Mouse (Mus musculus) monocyte, adult 2 months (primary cell): Measurements from ENCODE around the gene Fam104a.
"Not testable (repeated sequence)": the region's sequence is repeated elsewhere in the genome, so short reads cannot be mapped to it uniquely, and the experiment has no call there.

ENCODE experiments used
- DNase-seq, 2 experiments: peaks; one replicate each; pipeline ENCODE4 v3.0.0; 2022; ENCODE audit warnings: low spot score in 2 of 2, low read depth in 1 of 2

The Fam104a gene

DNA sequence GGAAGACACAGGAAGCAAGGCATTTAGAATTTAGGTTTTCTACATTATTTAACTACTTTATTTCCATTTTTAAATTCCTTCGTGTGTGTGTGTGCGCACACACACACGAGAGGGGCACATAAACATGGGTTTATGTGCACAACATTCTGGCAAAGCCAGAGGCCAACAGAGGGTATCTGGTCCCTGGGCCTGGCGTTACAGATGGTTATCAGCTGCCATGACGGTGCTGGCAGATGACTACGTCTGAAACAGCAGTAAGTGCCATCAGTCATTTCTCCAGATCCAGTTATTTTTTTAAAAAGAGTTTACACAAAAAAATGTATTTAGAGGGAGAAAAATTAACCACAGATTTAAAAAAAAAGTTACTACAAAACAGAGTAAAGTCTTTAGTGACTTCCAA is 17.8 kb downstream of the Fam104a start:
- no peak for DNase-seq

DNA sequence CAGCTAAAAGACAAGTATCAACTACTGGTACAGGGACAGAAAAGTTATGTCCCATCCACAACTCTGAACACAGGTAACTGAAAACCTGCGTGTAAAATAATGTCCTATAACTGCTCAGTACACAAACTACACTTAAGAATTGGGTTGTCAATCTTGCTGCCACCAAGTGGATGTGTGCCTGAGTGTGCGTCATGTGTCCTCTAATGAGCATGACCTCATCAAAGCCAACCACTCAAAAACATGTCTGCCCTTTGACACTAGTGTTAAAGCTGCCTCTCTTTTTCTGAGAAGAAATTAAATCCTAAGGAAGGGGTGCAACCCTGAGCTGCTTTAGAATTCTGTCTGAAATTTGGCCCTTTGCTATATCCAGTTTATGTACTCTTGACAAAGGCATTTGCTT is 19.7 kb downstream of the Fam104a start:
- DNase-seq, result no peak

DNA sequence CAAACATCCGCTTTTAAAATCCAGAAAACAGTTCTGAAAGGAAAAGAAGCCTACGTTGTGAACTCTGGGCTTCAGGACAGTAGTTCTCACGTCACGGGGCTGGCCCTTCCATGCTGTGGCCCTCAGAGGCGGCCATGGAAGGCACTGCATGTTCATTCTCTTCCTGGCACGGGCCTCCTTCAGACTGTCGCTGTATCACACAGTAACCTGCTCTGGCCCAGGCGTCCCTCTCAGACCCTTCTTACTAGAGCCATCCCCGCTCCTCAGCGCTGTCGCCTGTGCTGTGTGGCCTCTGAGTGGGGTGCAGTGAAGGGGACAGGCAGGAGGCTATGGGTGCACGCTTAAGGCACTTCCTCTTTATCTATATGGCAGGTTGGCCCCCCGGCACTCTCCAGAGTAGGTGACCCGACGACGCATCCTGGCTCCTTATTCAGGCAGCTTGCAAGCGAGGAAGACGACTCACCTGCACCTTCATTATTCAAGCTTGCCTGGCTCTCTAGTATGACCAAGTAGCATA is 22.1 kb downstream of the Fam104a start:
- DNase-seq, result no peak

DNA sequence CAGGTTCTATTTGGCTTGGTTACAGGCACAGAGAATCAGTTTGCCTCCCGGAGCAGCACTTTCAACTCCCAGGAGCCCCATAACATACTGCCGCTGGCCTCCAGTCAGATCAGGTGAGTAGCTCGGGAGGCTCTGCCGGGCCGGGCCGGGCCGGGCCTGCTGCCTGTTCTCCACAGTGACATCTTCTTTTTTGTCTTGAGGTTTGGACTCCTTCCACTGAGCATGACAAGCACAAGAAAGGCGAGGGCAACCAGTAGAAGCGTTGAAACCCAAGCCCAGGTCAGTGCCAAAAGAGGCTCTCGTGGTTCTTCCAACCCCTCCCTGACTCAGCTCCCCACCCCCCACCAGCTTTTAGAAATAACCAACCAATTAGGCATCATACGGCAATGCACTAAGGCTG is 23.0 kb downstream of the Fam104a start:
- DNase-seq, result no peak

DNA sequence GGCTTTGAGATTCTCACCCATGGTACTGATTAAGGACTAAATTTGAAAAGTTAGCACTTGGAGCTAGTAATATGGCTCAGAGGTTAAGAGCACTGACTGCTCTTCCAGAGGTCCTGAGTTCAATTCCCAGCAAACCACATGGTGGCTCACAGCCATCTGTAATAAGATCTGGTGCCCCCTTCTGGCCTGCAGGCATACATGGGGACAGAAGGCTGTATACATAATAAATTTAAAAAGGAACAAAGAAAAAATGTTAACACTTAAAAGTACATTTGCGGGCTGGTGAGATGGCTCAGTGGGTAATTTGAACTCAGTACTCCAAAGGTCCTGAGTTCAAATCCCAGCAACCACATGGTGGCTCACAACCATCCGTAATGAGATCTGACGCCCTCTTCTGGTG is 23.7 kb downstream of the Fam104a start:
- DNase-seq, result not testable (repeated sequence)

DNA sequence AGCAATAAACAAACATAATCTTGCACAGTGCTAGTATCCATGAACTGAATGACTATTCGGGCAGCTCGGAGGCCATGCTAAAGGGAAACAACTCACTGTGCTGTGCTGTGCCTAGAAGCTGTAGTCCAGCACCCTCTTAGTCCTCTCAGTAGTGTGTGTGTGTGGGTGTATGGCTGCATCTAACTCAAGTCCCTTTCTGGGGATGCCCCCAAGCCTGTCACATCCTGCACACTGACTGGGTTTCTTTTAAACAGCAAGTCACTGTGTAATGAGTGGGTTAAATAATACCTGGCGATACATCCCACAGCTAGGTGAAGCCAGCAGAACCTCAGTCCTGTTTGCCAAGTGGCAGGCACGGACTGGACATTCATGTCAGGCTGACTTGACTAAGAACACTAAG is 25.2 kb downstream of the Fam104a start:
- DNase-seq, result no peak

DNA sequence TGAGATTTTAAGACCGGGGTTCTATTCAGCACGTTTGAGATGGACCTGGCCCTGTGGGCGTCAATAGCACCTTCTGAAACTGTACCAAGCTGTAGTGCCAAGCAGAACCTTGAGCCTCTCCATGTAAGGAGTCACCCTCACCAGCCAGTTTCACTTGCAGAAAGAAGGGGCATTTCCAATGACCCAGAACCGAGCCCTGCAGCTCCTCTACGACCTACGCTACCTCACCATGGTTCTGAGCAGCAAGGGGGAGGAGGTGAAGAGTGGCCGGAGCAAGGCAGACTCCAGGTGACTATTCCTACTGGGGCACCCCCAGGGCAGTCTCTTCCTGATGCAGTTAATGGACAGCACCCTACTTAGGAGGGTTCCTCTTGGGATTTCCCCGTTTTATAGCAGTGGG is 25.6 kb downstream of the Fam104a start:
- DNase-seq, result no peak

DNA sequence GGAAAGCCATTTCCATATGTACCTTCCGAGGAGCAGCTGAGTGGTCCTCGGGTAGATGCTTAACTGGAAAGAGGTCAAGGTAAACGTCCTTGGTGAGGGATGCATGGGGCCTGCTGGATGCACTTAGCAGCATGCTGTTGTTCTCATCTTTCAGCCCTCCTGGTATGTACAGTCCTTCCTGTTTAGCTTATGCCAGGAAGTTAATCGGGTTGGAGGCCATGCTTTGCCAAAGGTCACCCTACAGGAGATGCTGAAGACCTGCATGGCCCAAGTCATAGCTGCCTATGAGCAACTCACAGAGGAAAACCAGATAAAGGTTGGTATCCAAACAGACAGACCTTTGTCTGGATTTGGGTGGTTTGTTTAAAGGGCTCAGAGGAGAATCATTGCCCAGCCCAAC is 26.7 kb downstream of the Fam104a start:
- no peak for DNase-seq

DNA sequence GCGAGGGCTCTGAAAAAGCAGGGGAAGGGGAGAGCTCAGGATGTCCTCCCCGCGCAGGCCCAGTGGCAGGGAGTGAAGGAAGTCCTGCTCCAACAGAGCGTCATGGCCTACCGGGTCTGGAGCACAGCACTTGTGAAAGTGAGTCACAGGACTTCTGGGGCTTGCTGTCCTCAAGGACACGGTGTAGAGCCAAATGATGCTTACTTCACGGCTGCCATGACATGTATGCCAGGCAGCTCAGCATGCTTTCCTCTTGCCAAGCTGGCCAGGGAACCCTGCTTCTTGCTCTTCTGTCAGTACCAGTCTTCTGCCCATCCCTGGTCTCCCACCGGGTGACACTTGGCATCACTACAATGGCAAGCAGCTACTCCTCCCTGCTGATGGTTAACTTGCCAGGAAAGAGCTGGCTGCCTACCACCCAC is 27.4 kb downstream of the Fam104a start:
- DNase-seq, result no peak

DNA sequence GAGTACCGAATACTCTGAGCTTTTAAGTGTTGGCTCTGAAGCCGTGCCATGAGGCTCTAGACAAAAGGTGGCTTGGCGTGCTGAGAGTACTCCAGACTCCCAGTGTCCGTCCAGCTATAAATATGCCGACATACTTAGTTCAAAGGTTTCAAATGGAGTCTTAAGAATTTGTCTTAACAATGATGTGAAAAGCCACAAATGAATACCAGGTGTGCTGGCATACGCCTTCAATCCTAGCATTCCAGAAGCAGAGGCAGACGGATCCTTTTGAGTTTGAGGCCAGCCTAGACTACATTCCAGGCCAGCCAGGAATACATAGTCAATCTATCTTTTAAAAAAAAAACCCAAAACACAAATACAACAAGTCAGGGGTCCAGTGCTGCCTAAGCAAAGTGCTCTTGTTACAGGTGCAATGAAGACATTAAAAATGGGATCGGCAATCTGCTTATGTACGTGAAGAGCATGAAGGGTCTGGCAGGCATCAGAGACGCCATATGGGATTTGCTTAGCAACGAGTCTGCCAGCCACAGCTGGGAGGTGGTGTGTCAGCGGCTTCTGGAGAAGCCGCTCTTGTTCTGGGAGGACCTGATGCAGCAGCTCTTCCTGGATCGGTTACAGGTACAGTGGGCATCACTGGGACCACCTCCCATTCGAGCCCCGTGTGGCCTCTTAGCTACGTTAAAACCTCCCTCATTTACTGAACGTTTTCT is 29.2 kb downstream of the Fam104a start:
- DNase-seq, result no peak

DNA sequence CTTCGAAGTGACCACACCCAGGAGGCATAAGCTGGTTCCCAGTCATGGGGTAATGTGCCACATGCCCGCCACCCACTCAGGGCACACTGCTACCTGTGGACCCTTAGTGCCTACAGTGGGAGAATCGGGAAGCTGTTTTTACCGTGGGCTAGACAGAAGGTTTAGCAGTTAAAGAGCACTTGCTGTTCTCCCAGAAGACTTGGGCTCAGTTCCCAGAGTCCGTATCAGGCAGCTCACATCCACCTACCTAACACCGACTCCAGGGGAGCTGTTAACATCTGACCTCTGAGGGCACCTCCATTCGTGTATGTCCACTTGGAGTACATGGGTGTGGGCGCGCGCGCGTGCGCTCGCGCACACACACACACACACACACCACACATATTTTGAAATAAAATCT is 29.9 kb downstream of the Fam104a start:
- no peak for DNase-seq

DNA sequence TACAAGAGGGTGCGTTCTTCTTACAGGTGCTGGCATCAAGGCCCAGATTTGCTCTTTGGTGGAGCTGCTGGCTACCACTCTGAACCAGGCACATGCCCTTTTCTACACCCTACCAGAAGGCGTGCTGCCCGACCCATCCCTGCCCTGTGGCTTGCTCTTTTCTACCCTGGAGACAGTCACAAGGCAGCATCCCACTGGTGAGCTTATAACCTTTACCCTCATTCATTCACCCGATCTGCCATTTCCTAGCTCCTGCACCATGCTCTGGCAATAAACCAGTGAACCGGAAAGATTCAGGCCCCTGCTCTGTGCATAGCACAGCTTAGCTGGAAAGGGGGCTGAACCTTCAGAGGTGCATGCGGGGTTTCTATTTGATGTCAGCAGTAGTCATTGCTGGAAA is 31.4 kb downstream of the Fam104a start:
- no peak for DNase-seq

DNA sequence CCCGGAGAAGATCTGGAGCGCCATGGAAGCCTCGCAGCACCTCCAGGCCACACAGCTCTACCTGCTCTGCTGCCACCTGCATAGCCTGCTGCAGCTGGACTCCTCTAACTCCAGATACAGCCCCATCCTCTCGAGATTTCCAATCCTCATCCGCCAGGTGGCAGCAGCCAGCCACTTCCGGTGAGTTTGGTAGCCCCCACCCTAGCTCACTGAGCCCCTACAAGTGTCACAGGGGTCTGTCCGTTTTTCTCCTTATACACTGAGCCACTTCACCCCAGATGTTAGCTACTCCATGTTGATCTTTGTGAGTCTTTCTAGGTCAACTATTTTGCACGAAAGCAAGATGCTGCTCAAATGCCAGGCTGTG is 32.1 kb downstream of the Fam104a start:
- DNase-seq, result no peak

DNA sequence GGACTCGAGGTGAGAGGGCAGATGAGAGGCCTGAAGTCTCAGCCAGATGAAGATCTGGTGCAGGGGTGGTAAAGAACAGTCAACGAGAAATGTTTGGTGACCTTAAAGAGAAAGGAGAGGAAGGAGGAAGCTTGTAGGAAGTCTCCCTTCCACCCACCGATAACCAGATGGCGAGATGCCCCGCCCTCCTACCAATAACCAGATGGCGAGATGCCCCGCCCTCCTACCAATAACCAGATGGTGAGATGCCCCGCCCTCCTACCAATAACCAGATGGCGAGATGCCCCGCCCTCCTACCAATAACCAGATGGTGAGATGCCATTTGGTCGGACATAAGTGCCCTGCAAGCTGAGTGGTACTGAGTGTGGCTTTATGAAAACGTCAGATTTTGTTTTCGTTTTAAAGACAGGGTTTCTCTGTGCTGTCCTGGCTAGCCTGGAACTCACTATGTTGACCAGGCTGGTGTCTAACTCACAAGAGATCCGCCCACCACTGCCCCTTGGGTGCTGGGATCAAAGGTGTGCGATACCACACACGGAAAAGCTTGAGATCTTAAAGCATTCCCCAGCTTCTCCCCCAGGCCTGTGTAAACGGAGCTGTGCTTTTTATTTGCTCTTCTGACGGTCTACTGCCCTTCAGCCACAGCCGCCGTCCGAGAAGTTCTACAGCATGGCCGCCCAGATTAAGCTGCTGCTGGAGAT is 32.6 kb downstream of the Fam104a start:
- no peak for DNase-seq

DNA sequence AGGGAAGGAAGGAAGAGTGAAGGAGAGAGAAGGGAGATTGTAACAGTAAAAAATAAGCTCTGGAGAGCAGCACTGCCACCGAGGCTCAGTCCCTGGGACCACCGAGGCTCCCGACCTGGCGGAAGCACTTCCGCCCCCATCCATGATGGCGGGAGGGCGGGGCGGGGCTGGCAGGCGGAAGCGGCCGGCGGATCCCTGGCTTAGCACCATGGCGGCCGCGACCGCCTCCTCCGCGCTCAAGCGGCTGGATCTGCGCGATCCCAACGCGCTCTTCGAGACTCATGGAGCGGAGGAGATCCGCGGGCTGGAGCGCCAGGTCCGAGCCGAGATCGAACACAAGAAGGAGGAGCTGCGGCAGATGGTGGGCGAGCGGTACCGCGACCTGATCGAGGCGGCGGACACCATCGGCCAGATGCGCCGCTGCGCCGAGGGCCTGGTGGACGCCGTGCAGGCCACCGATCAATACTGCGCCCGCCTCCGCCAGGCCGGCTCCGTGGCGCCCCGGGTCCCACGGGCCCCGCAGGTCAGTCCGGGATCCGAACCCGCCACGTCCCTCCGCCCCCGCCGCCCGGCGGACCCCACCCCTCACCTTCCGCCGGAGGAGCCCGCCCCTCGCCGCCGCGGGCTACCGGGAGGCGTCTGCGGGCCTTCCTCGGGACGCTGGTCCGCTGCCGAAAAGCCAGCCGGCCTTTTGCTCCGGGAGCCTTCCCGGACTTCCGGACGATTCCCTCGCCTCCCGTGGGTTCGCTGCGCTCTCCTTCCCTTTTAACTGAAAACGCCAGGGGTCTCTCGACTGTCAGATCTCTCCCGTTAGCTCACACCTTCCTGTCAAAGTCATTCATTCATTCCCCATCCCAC is 34.4 kb downstream of the Fam104a start, which contains the start of gene Slc39a11:
Gene Slc39a11 (minus strand): TSS at position 727 of the 858 bp plus-strand sequence.
- peak in 1 of 2 experiments; percentile 41 for DNase-seq

DNA sequence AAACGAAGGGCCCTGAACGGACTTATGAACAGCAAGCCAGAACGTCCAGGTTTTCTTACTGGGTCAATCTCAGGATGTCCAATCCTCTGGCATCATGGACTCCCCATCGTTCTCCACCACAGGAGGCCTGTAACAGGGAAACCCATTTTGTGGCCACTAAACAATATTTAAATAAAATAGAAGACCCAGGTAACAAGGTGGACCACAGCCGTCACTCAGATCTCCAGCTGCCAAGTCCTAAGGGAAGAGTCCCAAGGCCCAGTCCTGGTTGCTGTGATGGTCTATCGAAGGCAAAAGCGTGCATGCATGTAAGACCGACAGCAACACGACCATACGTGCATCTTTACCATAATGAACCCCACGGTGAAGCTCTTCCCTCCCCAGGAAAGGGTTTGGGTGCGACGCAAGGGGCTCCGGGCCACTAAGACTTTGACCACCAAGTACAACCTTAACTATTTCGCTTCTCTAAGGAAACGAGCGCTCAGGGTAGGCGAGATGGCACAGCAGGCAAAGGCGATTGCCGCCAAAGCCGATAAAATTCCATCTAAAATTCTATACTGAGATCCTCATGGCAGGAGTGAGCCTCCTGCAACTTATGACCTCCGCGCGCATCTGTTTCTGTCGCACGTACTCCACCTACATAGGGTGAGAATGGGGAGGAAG is 35.1 kb downstream of the Fam104a start, which contains the start of gene Cog1:
Gene Cog1 (plus strand): TSS at position 480 of the 663 bp plus-strand sequence.
- DNase-seq, result no peak

DNA sequence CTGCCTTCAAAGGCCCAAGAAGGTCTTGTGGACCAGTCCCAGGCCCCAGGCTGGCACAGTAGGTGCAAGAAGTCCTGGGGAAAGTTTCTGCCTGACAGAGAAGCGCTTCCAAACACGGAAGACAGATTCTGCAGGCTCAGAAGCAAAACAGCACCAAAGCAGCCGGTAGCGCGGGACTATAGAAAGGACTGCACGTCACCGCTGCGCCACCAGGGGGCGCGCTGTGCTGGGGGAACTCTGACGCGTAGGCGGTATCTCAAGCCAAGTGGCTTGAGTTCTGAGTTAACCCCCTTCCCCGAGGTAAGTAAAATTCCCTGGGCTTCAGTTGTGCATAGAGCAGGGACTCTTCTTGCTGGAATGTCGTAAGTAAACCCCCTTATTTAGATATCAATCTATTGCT is 35.8 kb downstream of the Fam104a start:
- DNase-seq, result peak; percentile 40 to 67

DNA sequence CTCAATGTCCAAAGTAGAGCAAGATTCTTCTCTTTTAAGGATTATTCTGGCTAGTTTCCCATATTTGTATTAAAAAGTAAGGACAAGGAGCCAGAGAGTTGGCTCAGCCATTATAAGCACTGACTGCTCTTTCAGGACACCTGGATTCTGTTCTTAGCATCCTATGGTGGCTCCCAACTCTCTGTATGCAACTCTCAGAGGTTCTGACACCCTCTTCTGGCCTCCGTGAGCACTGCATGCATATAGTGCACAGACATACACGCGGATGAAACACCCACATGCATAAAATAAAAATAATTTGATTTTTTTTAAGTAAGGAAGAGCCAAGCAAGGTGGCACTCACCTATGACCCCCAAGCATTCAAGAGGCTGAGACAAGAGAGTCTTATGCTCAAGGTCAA is 38.8 kb downstream of the Fam104a start:
- no peak for DNase-seq

DNA sequence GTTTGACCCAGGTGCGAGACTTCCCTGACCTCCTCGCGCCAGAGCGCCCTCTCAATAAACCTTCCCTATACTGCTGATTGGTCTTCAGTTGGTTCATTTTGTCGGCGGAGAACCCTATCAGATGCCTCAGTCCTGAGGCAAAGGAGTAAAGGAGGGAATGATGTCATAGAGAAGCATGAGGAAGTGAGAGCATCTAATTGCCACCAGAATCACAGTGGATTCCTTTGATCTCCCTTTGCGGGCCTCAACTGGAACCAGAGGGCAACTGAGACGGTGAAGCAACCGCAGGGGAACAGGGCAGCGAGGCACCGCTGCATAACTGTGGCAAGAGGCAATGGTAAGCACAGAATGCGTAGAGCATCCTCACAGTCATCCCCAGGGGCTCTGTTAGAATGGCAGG is 45.3 kb downstream of the Fam104a start:
- DNase-seq, result no peak

DNA sequence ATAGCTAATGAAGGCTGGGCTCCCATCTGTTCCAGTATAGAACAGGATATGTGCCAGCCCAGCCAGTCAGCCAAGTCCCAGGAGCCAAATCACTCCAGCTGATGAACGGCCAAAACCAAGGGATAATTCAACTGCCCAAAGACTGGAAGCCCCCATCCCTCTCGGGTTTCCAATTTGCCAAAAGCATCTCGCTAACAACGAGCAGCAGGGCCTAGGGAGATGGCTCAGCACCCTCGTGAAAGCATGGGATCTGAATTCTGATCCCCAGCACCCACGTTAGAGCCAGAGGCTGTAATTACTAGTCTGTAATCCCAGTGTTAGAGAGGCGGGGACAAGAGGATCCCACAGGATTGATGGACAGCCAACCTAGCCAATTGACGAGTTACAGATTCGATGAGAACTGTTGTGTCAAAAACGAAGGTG is 49.2 kb downstream of the Fam104a start:
- no peak for DNase-seq

DNA sequence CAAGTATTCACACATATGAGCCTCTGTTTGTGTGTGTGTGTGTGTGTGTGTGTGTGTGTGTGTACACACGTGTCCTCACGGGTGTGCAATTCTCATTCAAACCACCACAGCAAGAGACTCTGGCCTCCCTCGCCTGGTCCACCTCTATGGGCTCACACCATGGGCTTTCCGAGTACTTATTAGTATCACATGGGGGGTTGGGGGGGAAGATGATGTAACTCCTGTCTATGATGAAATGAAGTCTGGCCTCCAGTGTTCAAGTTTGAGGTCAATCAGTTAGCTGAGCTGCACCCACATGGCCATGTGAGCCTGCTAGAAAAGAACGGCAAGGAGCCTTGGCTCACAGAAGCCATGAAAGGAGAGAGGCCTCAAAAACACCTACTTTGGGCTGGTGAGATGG is 50.6 kb downstream of the Fam104a start:
- DNase-seq, result no peak
